Mouse (Mus musculus) embryo, embryonic 10 days (tissue): ENCODE results near the gene Ap2a1.

ENCODE experiments used
- DNase-seq: peaks from one replicate; pipeline ENCODE4 v3.0.0-alpha.2; 2015; ENCODE audit warnings: low spot score

The Ap2a1 gene

DNA sequence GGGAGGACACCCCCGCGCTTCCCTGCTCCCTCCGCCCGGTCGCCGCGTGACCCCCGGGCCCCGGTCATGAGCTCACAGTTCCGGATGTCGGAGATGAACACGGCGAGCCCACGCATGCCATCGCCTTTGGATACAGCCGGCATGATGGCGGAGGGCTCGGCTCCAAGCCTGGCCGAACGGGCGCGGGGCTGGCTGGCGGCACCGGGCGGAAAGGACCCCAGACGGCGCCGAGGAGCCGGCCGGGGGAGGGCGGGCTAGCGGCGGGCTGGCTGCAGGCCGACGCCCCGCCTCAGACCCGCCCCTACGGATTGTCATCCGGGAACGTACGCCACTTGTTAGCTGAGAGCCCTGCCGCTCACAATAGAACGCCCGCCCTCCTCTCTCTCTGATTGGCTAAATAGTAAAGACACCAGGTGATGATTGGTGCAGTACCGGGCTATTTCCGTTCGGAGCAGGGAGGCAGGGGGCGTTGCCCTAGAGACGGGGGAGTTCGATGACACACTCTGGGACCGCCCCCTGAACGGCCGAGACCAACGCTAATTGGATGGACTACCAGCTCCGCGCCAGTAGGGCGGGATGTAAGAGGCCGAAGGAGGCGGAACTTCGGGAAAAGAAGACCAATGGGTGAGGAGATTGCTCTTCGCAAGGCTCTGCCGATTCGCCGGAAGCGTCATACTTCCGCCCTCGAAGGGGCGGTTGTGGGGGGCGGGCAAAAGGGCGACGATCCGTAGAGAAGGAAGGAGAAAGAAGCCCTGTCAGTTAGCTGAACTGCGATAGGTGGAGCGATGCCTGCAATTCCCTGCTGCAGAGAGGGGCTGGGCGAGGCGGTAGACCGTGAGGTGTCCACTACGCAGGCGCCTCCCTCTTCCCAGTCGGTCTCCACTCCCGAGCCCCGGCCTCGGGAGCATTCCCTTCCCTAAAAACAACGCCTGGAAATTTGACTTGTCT lies at the start of gene Ap2a1:
Gene Ap2a1, minus strand, starts transcription at position 293 of the 948 bp plus-strand sequence.
- DNase-seq = peak; percentile 100

DNA sequence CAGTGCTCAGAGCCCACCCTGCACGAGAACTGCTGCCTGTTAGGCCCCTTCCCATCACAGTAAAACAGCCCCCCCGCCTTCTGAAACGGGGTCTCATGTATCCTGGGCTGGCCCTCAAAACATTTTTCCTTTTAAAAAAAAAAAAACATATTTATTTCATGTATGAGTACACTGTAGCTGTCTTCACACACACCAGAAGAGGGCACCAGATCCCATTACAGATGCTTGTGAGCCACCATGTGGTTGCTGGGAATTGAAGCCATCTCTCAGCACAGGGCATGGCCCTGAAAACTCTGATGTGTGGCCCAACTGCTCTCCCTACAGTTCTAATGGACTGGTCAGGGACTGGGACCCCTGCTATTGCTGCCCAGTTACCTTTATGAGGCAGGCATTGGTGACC lies 49.0 kb upstream of the Ap2a1 start:
- no peak for DNase-seq

DNA sequence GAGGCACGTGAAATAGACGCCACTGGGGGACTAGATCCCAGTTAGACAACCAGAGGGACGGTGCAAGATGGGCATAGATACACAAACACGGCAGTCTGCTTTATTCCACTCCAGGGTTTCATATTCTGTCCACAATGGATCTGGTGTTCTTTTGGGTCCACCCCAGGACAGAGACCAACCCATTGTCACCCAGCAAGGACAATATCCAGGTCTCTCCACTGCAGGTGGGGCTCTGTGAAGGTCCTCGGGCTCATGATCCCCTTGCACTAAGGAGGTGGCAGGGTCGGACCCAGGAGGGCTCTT lies 45.8 kb upstream of the Ap2a1 start:
- DNase-seq = no peak

- DNase-seq = peak; percentile 92
Measured at GRCm38 (mm10) chr7:44974383-44975116, 45.3 kb upstream of the Ap2a1 start, which contains the start of gene Cpt1c. Cpt1c (minus strand) TSS chr7:44974851.

DNA sequence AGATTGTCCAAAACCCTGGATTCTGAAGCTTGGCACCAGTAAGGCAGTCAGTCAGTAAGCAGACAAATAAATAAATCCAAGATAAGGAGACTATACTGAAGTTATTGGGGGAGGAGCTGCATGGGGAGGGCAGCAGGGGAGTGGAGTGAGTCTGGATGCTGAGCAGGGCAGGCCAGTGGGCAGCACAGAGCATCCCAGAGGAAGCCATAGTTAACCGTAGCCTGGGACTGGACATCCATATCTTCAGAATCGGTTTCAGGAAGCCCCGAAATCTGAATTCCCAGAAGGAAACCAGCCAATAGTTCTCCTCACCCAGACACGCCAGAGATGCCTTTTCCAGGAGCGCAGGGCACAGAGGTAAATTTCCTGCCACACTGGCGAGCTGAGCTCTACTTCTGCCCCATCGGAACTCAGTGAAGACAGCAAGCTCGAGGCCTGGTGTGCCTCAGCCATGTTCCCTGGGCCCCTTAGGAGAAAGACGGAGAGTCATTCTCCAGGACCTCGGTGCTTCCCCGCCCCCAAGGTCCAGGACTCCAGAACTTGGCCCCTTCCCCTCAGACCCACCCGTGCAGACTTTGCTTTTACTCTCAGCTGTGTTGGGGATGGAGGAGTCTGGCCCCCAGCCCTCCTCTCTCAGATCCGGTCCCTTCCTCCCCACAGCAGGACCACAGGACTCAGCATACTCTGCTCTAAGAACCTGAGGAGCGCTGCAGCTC lies 44.3 kb upstream of the Ap2a1 start:
- no peak for DNase-seq

DNA sequence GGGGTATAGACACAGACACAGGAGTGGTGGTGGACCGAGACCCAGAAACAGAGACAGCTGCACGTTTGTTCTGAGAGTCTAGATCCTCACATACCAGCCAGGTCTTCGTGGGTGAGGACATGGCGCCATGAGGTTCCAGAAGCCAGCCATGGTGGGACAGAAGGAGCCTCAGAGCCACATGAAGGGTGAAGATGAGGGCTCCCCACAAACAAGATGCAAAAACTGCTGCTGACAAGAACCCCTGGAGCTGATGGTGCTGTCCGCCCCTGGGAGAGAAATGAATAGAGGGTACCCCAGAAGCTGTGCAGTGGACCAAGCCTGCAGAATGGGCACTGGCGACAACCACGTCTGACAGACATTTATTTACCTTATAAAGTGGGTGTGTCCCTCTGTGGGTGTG lies 41.8 kb upstream of the Ap2a1 start:
- DNase-seq = no peak

- peak; percentile 96 for DNase-seq
Measured at GRCm38 (mm10) chr7:44970231-44970691, 41.0 kb upstream of the Ap2a1 start.

GRCm38 (mm10) chr7:44966638-44967037 lies 37.3 kb upstream of the Ap2a1 start:
- no peak for DNase-seq

DNA sequence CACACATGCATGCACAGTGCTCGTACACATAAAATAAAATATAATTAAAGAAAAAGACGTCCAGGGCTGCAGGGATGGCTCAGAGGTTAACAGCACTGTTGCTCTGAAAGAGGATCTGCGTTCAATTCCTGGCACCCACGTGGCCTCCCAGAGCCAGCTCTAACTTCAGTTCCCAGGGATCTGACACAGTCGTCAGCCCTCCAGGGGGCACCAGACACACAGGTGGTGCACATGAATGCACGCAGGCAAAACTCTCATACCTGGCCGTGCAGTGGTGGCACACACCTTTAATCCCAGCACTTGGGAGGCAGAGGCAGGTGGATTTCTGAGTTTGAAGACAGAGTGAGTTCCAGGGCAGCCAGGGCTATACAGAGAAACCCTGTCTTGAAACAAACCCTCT lies 36.7 kb upstream of the Ap2a1 start:
- DNase-seq = no peak

GRCm38 (mm10) chr7:44964990-44965389 lies 35.7 kb upstream of the Ap2a1 start:
- DNase-seq = no peak

GRCm38 (mm10) chr7:44962831-44963230 lies 33.5 kb upstream of the Ap2a1 start:
- no peak for DNase-seq

DNA sequence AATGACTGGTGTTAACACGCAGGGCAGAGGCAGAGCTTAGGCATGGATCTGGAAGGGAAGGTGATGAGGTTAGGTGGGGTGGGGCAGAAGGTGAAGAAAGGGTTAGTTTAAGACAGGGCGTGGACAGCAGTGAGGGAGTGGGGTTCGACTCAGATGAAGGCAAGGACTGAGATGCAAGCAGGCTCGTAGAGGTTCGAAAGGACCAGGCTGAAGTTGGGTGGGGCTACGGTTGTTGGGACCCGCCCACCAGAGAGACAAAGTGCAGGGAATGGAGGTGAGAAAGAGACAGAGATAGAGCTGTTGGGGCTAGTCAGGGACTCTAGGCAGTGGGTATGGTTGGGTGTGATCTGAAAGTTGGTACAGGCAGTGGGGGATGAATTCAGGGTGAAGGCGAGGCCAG lies 33.0 kb upstream of the Ap2a1 start:
- DNase-seq = no peak

DNA sequence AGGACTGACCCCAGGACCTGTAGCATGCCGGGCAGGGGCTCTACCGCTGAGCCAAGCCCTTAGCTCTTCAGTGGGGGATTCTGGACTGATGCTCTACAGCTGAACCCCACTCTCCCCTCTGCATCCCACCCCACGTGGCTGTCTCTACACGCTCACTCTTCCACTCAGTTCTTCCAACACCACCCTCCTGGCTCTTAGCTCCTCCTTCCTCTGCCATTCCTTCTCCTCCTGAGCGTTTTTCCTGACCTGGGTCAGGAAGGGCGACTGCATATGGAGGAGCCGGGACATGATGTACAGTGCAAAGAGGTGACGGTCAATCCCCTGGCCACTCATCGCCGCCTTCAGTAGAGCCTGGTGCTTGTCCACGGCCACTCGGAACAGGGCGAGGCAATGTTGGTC lies 31.2 kb upstream of the Ap2a1 start:
- DNase-seq = no peak

DNA sequence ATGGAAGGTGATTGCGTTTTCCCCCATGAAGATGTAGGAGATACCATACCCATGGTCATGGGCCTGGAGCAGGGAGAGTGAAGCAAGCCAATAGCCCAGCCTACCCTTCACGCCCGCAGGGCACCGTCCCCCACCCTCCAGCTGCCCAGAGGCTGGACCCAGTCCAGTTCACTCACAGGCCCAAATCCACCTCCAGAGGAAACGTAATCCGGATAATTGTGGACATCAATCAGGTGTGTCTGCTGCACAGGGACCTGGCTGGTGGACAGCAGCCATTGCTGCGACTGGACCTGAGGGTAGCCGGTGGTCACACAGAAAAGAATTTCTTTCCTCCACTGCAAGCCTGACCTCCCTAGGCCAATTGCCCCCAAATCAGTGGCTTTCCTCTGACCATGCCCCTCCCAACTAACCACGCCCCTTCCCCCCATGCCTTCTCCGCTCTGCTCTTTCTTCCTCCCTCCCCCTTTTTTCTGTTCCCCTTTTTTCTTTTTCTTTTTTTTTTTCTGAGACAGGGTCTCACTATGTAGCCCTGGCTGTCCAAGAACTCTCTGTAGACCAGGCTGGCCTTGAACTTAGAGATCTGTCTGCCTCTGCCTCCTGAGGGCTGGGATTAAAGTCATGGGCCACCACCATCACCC lies 30.7 kb upstream of the Ap2a1 start:
- no peak for DNase-seq

DNA sequence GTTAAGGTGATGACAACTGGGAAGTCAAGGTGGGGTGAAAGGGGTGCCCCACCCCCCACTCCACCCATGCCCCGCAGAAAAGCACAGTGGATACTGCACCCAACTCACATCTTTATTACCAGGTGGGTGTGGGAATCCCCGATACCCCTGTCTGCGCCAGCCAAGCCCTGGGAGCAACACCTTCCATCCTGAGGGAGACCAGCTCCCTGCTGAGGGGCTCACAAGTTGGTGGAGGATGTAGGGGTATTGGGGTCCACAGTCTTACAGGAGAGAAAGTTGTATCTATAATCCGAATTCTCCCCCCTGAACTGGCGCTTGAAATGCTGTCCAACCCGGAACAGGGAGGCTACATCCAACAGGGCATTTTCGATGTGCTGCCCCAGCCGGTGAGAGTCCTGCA lies 30.0 kb upstream of the Ap2a1 start:
- DNase-seq = no peak

- peak; percentile 65 for DNase-seq
Measured at GRCm38 (mm10) chr7:44958208-44958607, 28.9 kb upstream of the Ap2a1 start.

GRCm38 (mm10) chr7:44957183-44957835 lies 28.0 kb upstream of the Ap2a1 start:
- no peak for DNase-seq

DNA sequence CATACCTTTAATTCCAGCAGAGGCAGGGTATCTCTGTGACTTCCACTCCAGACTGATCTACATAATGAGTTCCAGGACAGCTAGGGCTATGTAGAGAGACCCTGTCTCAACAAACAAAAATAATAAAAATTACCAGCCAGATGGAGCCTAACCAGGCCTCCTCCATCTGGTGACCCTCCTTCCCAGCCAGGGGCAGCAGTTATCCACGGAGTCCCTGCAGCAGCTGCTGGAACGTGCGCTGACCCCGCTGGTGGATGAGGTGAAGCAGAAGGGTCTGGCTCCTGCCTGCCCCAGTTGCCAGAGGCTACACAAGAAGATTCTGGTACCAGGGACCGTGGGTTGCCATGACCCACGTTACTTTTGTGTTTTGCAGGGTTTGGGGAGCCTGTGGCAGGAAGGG lies 27.0 kb upstream of the Ap2a1 start:
- DNase-seq = no peak

DNA sequence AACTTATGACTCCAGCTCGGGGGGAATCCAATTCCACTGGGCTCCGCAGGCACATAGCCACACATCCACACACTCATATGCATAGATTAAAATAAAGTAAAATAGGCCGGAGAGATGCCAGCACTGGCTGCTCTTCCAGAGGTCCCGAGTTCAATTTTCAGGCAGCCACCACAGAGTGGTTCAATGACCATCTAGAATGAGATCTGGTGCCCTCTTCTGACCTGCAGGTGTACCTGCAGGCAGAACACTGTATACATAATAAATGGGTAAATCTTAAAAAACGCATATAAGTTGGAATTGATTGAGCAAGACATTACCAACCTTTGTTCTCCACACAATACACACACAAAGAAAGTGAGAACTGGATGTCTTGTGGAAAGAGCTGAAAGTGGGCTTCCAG lies 26.3 kb upstream of the Ap2a1 start:
- DNase-seq = peak; percentile 54

- no peak for DNase-seq
Measured at GRCm38 (mm10) chr7:44954091-44954885, 25.0 kb upstream of the Ap2a1 start.

- DNase-seq = no peak
Measured at GRCm38 (mm10) chr7:44953561-44953960, 24.3 kb upstream of the Ap2a1 start.
